Mouse (Mus musculus) MEL (cell line): Measurements from ENCODE around the gene Tdrkh. TPM values are rescaled to one million over a fixed set of nuclear protein-coding genes. Genes with fewer than 3 reads are reported as not detected.

Experiments used
- DNase-seq: peaks from one replicate; pipeline ENCODE4 v3.0.0; 2011; ENCODE audit warnings: low read depth, low spot score
- H3K27ac ChIP-seq: 2 replicates; pipeline ENCODE4 v1.5.1; 2012; ENCODE audit warnings: low read depth, mild to moderate bottlenecking, control low read depth, low read length, moderate library complexity; ENCODE audit not compliant: control insufficient read depth
- H3K27me3 ChIP-seq, 2 experiments: fragments of 150-350 bp in 1 of 2; sonication (generic) in 1 of 2; 2 replicates each; pipeline ENCODE4 v1.6.1; 2012; ENCODE audit warnings: low read length in 2 of 2, mild to moderate bottlenecking in 2 of 2, improper control_type of control experiment in 1 of 2, moderate library complexity in 1 of 2; ENCODE audit not compliant: insufficient read depth in 2 of 2, control insufficient read depth in 1 of 2
- H3K36me3 ChIP-seq, 2 experiments: 2 replicates each; pipeline ENCODE4 v1.6.1; 2012 to 2014; ENCODE audit warnings: low read length in 2 of 2, improper control_type of control experiment in 1 of 2, inconsistent platforms in 1 of 2, mild to moderate bottlenecking in 1 of 2; ENCODE audit not compliant: insufficient read depth in 2 of 2, control insufficient read depth in 1 of 2
- H3K4me1 ChIP-seq, 2 experiments: fragments of 150-350 bp in 1 of 2; sonication (generic) in 1 of 2; 2 replicates each; pipeline ENCODE4 v1.6.1; 2012; ENCODE audit warnings: low read length in 2 of 2, improper control_type of control experiment in 1 of 2, mild to moderate bottlenecking in 1 of 2; ENCODE audit not compliant: insufficient read depth in 2 of 2, control insufficient read depth in 1 of 2
- H3K4me3 ChIP-seq, 2 experiments: fragments of 150-350 bp in 1 of 2; sonication (generic) in 1 of 2; 2 replicates each; pipeline ENCODE4 v1.5.1; 2012; ENCODE audit warnings: low read depth in 2 of 2, low read length in 2 of 2, mild to moderate bottlenecking in 2 of 2, moderate library complexity in 2 of 2, control low read depth in 1 of 2, improper control_type of control experiment in 1 of 2; ENCODE audit not compliant: control insufficient read depth in 1 of 2, insufficient read depth in 1 of 2
- H3K79me2 ChIP-seq: 2 replicates; pipeline ENCODE4 v1.6.1; 2012; ENCODE audit warnings: mild to moderate bottlenecking, low read length, moderate library complexity; ENCODE audit not compliant: control insufficient read depth, poor library complexity, insufficient read depth
- H3K9ac ChIP-seq: 2 replicates; pipeline ENCODE4 v1.6.1; 2012; ENCODE audit warnings: low read depth, mild to moderate bottlenecking, control low read depth, low read length, moderate library complexity; ENCODE audit not compliant: control insufficient read depth, poor library complexity, severe bottlenecking
- H3K9me3 ChIP-seq: fragments of 150-350 bp; sonication (generic); replicated peaks from 2 replicates; pipeline ENCODE4 v1.6.1; 2012; ENCODE audit warnings: mild to moderate bottlenecking, low read length, improper control_type of control experiment, moderate library complexity; ENCODE audit not compliant: insufficient read depth
- E2F4 ChIP-seq: IDR thresholded peaks from 2 replicates; pipeline ENCODE4 v1.6.1; 2011; ENCODE audit warnings: low read depth, low read length, improper control_type of control experiment, borderline replicate concordance
- GABPA ChIP-seq: IDR thresholded peaks from 2 replicates; pipeline ENCODE4 v1.6.1; 2012; ENCODE audit warnings: low read depth, mild to moderate bottlenecking, inconsistent platforms, low read length, improper control_type of control experiment, moderate library complexity
- GATA1 ChIP-seq: IDR thresholded peaks from 2 replicates; pipeline ENCODE4 v1.6.1; 2011; ENCODE audit warnings: low read depth, low read length, improper control_type of control experiment
- JUND ChIP-seq: IDR thresholded peaks from 2 replicates; pipeline ENCODE4 v1.6.1; 2011; ENCODE audit warnings: low read depth, mild to moderate bottlenecking, improper control_type of control experiment, low read length
- KAT2A ChIP-seq: conservative IDR thresholded peaks from 2 replicates; pipeline ENCODE4 v1.6.1; 2012; ENCODE audit warnings: low read depth, low read length, improper control_type of control experiment, inconsistent platforms
- MAFK ChIP-seq: IDR thresholded peaks from 2 replicates; pipeline ENCODE4 v1.6.1; 2011; ENCODE audit warnings: low read depth, mild to moderate bottlenecking, low read length, improper control_type of control experiment, borderline replicate concordance
- MAX ChIP-seq: IDR thresholded peaks from 2 replicates; pipeline ENCODE4 v1.6.1; 2011; ENCODE audit warnings: low read length, improper control_type of control experiment
- MAZ ChIP-seq: IDR thresholded peaks from 2 replicates; pipeline ENCODE4 v1.6.1; 2012; ENCODE audit warnings: low read depth, mild to moderate bottlenecking, inconsistent platforms, low read length, improper control_type of control experiment
- MYB ChIP-seq: IDR thresholded peaks from 2 replicates; pipeline ENCODE4 v1.6.1; 2011; ENCODE audit warnings: mild to moderate bottlenecking, low read depth, low read length, improper control_type of control experiment
- MYC ChIP-seq: IDR thresholded peaks from 2 replicates; pipeline ENCODE4 v1.6.1; 2011; ENCODE audit warnings: low read depth, mild to moderate bottlenecking, low read length, improper control_type of control experiment, moderate library complexity
- NELFE ChIP-seq: IDR thresholded peaks from 2 replicates; pipeline ENCODE4 v1.6.1; 2011; ENCODE audit warnings: low read depth, low read length, improper control_type of control experiment
- POLR2A ChIP-seq, 2 experiments: IDR thresholded peaks; 2 replicates each; pipeline ENCODE4 v1.6.1; 2011 to 2012; ENCODE audit warnings: low read length in 2 of 2, mild to moderate bottlenecking in 2 of 2, control low read depth in 1 of 2, improper control_type of control experiment in 1 of 2, low read depth in 1 of 2, moderate library complexity in 1 of 2; ENCODE audit not compliant: control insufficient read depth in 1 of 2, insufficient read depth in 1 of 2, poor library complexity in 1 of 2
- POLR2AphosphoS2 ChIP-seq: IDR thresholded peaks from 2 replicates; pipeline ENCODE4 v1.6.1; 2011; ENCODE audit warnings: low read length, improper control_type of control experiment
- RAD21 ChIP-seq: IDR thresholded peaks from 2 replicates; pipeline ENCODE4 v1.6.1; 2011; ENCODE audit warnings: mild to moderate bottlenecking, low read depth, low read length, improper control_type of control experiment
- RCOR1 ChIP-seq: IDR thresholded peaks from 2 replicates; pipeline ENCODE4 v1.6.1; 2012; ENCODE audit warnings: low read depth, mild to moderate bottlenecking, inconsistent platforms, low read length, improper control_type of control experiment
- SIN3A ChIP-seq: IDR thresholded peaks from 2 replicates; pipeline ENCODE4 v1.6.1; 2012; ENCODE audit warnings: low read length, improper control_type of control experiment, inconsistent platforms
- SMC3 ChIP-seq: IDR thresholded peaks from 2 replicates; pipeline ENCODE4 v1.6.1; 2011; ENCODE audit warnings: low read depth, low read length, improper control_type of control experiment
- TAL1 ChIP-seq: IDR thresholded peaks from 2 replicates; pipeline ENCODE4 v1.6.1; 2012; ENCODE audit warnings: mild to moderate bottlenecking, inconsistent platforms, low read length, moderate library complexity, mixed read lengths
- USF1 ChIP-seq: IDR thresholded peaks from 2 replicates; pipeline ENCODE4 v1.6.1; 2014; ENCODE audit warnings: low read depth, mild to moderate bottlenecking, inconsistent platforms, low read length, improper control_type of control experiment, moderate library complexity
- ZKSCAN1 ChIP-seq: IDR thresholded peaks from 2 replicates; pipeline ENCODE4 v1.6.1; 2012; ENCODE audit warnings: low read depth, mild to moderate bottlenecking, inconsistent platforms, low read length, improper control_type of control experiment, moderate library complexity
- polyA plus RNA-seq, 2 experiments: library from polyadenylated mRNA; stranded (reverse) in 1 of 2; unstranded in 1 of 2; fragments of >175 nt in 1 of 2; fragments of >200 nt in 1 of 2; gene quantifications; 2 replicates each; pipeline versions ENCODE4 v1.2.1 to v1.2.4; 2012; ENCODE audit warnings: low replicate concordance in 2 of 2, low read depth in 1 of 2; ENCODE audit not compliant: insufficient read length in 2 of 2, insufficient read depth in 1 of 2, missing spikeins in 1 of 2
- total RNA-seq: library from RNA; depleted of rRNA; stranded (reverse); fragments of 300-350 nt; gene quantifications from 2 replicates; pipeline ENCODE4 v1.2.3, GENCODE M21; 2012

The Tdrkh gene
- total and polyA plus RNA-seq, 3 experiments, result not detected

DNA sequence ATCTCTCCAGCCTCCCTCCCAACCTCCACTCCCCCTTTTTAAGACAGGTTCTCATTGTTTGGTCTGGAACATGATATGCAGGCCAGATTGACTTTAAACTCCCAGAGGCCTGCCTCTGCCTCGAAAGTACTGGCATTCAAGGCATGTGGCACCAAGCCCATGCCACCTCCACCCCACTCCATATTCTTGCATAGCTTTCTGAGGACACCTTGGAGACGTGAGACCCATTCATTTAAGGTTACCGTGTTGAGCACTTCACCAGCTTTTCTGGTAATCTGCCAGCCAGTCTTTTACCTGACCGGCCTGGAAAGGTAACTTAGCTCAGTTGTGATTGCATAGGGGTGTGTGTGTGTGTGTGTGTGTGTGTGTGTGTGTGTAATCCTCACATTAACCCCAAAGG lies 7.5 kb upstream of the Tdrkh start:
- Histone ChIP-seq H3K9ac (no peak overlapping the region), H3K36me3 (no peaks in the 10 kb centered on the region), H3K27ac (no peak overlapping the region), H3K4me1 (no peaks in the 10 kb centered on the region), H3K4me3 (no peak overlapping the region), H3K9me3 (no peaks in the 10 kb centered on the region), H3K27me3 (peaks cover 11 to 16% of the 10 kb centered on the region in 2 experiments), H3K79me2 (no peaks in the 10 kb centered on the region)
- DNase-seq, result no peak
- TF ChIP-seq GABPA (no peak), TAL1 (no peak), MYC (no peak), POLR2A (IDR thresholded peaks at IDR 0.05; ENCODE audit: control insufficient read depth in 1 of 2, insufficient read depth in 1 of 2, low read depth in 1 of 2, low read length in 2 of 2, poor library complexity in 1 of 2) (no peak), SMC3 (no peak), RAD21 (no peak), JUND (no peak), MAFK (no peak), NELFE (no peak), MAX (no peak), MAZ (no peak)

DNA sequence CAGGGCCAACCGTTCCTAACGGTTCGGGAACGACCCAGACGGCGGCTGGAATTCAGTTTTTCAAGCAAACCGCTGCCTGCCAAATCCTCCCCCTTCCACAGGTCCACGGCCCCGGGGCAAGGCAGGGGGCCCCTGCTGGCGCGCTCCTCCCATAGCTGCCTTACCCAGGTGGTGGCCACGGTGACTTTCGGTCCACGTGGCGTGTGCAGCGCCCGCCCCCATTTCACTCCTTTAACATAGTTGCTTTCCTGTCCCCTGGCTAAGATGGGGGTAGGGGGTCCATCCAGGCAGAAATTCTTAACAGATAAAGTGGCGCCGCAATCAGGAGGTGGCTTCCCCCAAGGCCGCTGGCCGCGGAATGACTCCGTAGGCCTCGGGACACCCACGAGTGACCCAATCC lies 543 bp upstream of the Tdrkh start:
- TF ChIP-seq ZKSCAN1 (no peak), KAT2A (no peak), RAD21 (no peak), GATA1 (no peak), MYC (no peak), MAFK (no peak), MAZ (no peak), RCOR1 (no peak), E2F4 (no peak), MYB (no peak), POLR2AphosphoS2 (no peak), USF1 (no peak), SIN3A (no peak)
- no peak overlapping the region for H3K27ac ChIP-seq
- no peaks in the 10 kb centered on the region for H3K79me2 ChIP-seq
- no peaks in the 10 kb centered on the region for H3K36me3 ChIP-seq
- peaks cover 16 to 21% of the 10 kb centered on the region in 2 experiments for H3K27me3 ChIP-seq
- no peak overlapping the region for H3K4me3 ChIP-seq
- no peaks in the 10 kb centered on the region for H3K4me1 ChIP-seq
- no peak overlapping the region for H3K9ac ChIP-seq
- no peaks in the 10 kb centered on the region for H3K9me3 ChIP-seq
- DNase-seq, result no peak
